Mouse (Mus musculus) hematopoietic stem cell, adult 5-6 weeks (primary cell): ENCODE results near the gene Prdm5. TPM values are rescaled to one million over a fixed set of nuclear protein-coding genes. Genes with fewer than 3 reads are reported as not detected.

Source experiments
- ATAC-seq, 2 experiments: fragments of 125-278 bp in 1 of 2; replicated peaks in 1 of 2; 2 replicates each; pipeline ENCODE4 v1.8.0; 2016 to 2017; ENCODE audit warnings: inconsistent platforms in 2 of 2, mild to moderate bottlenecking in 2 of 2, moderate number of reproducible peaks in 2 of 2, low read depth in 1 of 2, moderate TSS enrichment in 1 of 2; ENCODE audit not compliant: low FRiP score in 2 of 2, poor library complexity in 2 of 2, severe bottlenecking in 2 of 2, insufficient read depth in 1 of 2, low TSS enrichment in 1 of 2
- total RNA-seq: library from RNA; stranded (forward); fragments of 172-1452, 232-1000 nt; gene quantifications from 2 replicates; pipeline ENCODE4 v1.2.3, GENCODE M21; 2017

Prdm5 gene
- total RNA-seq = 34.7 and 36.9 TPM in 2 replicates

GRCm38 (mm10) chr6:65778861-65779688 is at the start of gene Prdm5:
Gene Prdm5, plus strand, starts transcription at chr6:65778988.
- peak; percentile 61 to 81 for ATAC-seq

GRCm38 (mm10) chr6:65739442-65739841 is 39.3 kb upstream of the Prdm5 start:
- ATAC-seq = no peak

- no peak for ATAC-seq
Observed at GRCm38 (mm10) chr6:65743144-65743870, 35.5 kb upstream of the Prdm5 start.

- ATAC-seq = no peak
Observed at GRCm38 (mm10) chr6:65743871-65744202, 35.0 kb upstream of the Prdm5 start.

GRCm38 (mm10) chr6:65758214-65758613 is 20.6 kb upstream of the Prdm5 start:
- no peak for ATAC-seq

- ATAC-seq = no peak
Observed at GRCm38 (mm10) chr6:65759174-65759573, 19.6 kb upstream of the Prdm5 start.

GRCm38 (mm10) chr6:65760073-65760472 is 18.7 kb upstream of the Prdm5 start:
- ATAC-seq = no peak

GRCm38 (mm10) chr6:65764459-65764858 is 14.3 kb upstream of the Prdm5 start:
- ATAC-seq = no peak

- peak; percentile 95 to 96 for ATAC-seq
Observed at GRCm38 (mm10) chr6:65765057-65765456, 13.7 kb upstream of the Prdm5 start.

- ATAC-seq = no peak
Observed at GRCm38 (mm10) chr6:65765752-65766397, 12.9 kb upstream of the Prdm5 start.

GRCm38 (mm10) chr6:65767911-65768310 is 10.9 kb upstream of the Prdm5 start:
- ATAC-seq = no peak

- ATAC-seq = peak; percentile 21 to 56; a peak in 3 of 4 replicates
Observed at GRCm38 (mm10) chr6:65773566-65773965, 5.2 kb upstream of the Prdm5 start.

- ATAC-seq = no peak
Observed at GRCm38 (mm10) chr6:65779689-65780233, 973 bp downstream of the Prdm5 start.

- no peak for ATAC-seq
Observed at GRCm38 (mm10) chr6:65781441-65781840, 2.7 kb downstream of the Prdm5 start.

- ATAC-seq = no peak
Observed at GRCm38 (mm10) chr6:65783670-65784069, 4.9 kb downstream of the Prdm5 start.

GRCm38 (mm10) chr6:65792923-65793322 is 14.1 kb downstream of the Prdm5 start:
- ATAC-seq = no peak

- ATAC-seq = no peak
Observed at GRCm38 (mm10) chr6:65796552-65796951, 17.8 kb downstream of the Prdm5 start.

GRCm38 (mm10) chr6:65797276-65797675 is 18.5 kb downstream of the Prdm5 start:
- no peak for ATAC-seq
